Mouse (Mus musculus): Measurements from ENCODE around the gene Dhrs3.

DNA sequence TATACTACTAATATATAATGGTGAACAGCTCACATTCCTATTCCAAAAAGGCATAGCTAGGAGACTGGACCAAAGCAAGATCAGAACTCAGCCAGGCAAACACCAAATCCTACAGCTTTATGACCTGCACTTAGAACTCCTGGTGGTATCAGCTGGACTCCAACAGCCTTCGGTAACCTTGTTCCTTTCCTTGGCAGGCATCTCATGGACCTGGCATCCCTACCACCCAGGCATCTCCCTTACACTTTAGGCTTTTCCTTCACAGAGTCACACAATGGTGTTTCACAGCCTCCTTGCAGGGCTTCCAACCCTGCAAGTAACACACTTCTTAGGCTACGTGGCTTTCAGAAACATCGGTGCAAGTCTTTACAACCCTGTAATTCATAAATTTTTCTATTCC, 75.7 kb downstream of the Dhrs3 start:
- TF ChIP-seq CTCF (conservative IDR thresholded peaks at IDR 0.05; ENCODE audit: insufficient read depth, insufficient read length, low read depth, low read length) = no peak
- TF ChIP-seq POLR2A (IDR thresholded peaks at IDR 0.05; ENCODE audit: low read depth, low read length) = no peak
